Mouse (Mus musculus) C2C12 (cell line): Measurements from ENCODE around the gene Amh.

Experiments used
- CEBPB ChIP-seq: IDR thresholded peaks from one replicate; pipeline ENCODE4 v1.6.1; 2011; ENCODE audit warnings: low read depth, mild to moderate bottlenecking, control low read depth, moderate library complexity
- CTCF ChIP-seq: IDR thresholded peaks from one replicate; pipeline ENCODE4 v1.5.1; 2011; ENCODE audit not compliant: control insufficient read depth, insufficient read depth, insufficient read length
- MAX ChIP-seq: IDR thresholded peaks from one replicate; pipeline ENCODE4 v1.6.1; 2011; ENCODE audit warnings: mild to moderate bottlenecking, control low read depth
- MYOD1 ChIP-seq: IDR thresholded peaks from one replicate; pipeline ENCODE4 v1.6.1; 2011; ENCODE audit warnings: low read depth; ENCODE audit not compliant: control insufficient read depth, insufficient read length
- MYOG ChIP-seq: IDR thresholded peaks from one replicate; pipeline ENCODE4 v1.6.1; 2011; ENCODE audit not compliant: control insufficient read depth, insufficient read length; ENCODE audit errors: extremely low read depth

GRCm38 (mm10) chr10:80804340-80804739, 703 bp upstream of the Amh start:
- no peak for TF ChIP-seq CTCF
- no peak for TF ChIP-seq MAX
- TF ChIP-seq CEBPB: no peak
- TF ChIP-seq MYOG: no peak
- no peak for TF ChIP-seq MYOD1
